Mouse (Mus musculus) frontal cortex, adult (tissue): ENCODE measurements around the gene Atg7.
"Not testable (repeated sequence)": the region's sequence is repeated elsewhere in the genome, so short reads cannot be mapped to it uniquely, and the experiment has no call there.

ENCODE experiments used
- ATAC-seq: cut with Nextera tagmentation; 2 replicates; pipeline ENCODE4 v1.9.2; 2017; ENCODE audit warnings: mild to moderate bottlenecking, moderate library complexity, mixed read lengths; ENCODE audit not compliant: low TSS enrichment

Gene Atg7

DNA sequence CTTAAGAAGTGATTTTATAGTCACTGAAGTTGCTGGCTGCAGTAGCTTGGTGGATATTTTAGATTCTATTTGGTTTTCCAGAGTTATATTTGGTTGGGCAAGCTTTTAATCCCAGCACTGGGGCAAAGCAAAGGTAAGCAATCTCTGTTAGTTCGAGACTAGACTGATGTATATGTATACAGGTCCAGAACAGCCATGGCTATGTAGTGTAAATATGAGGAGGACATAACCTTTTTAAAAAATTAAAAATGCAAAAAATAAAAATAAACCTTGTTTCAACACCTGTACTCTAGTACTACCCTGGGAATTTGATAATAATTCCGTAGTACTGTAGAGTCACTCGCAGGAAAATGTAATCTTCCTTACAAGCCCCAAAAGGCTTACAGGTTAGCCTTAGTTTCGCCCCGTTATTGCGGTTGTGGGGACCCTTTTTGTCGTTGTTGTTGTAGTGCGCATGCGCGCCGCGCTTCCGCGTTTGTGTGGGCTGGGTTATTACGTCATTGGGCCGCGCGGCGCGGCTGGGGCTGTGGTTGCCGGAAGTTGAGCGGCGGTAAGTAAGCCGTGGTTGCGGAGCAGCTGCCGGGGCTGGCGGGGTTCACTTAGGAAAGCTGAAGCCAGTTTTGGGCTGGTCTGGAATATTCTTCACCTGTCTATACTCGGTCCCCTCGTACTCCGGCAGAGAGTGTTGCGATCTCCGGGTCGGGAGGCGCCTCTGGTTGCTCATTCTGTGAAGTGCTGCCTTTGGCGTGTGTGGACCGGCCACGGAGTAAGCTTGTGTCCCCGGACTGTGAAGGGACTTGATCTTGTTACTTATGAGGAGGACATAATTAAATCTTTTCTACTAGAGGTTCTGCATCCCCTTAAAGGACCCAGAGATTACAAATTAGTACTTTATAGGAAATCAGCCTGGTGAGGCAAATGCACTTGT lies at the start of gene Atg7:
Gene Atg7 (plus strand): TSS at position 497 of the 928 bp plus-strand sequence.
- ATAC-seq: peak; percentile 91

DNA sequence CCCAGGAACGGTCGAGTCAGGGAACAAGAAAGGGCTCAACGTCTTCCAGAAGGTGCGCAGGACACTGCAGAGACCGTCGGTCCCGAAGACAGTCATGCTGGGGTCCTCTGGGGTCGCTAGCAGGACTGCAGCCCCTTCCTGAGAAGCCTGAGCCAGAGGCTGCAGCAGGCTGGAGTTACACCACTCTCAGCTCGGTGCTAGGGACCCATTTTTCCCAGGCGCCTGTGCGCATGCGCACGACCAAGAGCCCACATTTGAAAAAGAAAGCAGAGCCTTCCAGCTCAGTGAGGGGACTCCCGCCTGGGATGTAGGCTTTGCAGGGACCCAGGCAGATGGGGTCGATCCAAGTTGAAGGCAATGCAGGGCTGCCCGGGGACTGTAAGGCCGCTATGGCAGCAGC lies 28.8 kb upstream of the Atg7 start:
- not testable (repeated sequence) for ATAC-seq

DNA sequence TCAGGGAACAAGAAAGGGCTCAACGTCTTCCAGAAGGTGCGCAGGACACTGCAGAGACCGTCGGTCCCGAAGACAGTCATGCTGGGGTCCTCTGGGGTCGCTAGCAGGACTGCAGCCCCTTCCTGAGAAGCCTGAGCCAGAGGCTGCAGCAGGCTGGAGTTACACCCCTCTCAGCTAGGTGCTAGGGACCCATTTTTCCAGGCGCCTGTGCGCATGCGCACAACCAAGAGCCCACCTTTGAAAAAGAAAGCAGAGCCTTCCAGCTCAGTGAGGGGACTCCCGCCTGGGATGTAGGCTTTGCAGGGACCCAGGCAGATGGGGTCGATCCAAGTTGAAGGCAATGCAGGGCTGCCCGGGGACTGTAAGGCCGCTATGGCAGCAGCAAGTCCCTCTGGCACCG lies 9.0 kb upstream of the Atg7 start:
- not testable (repeated sequence) for ATAC-seq

- ATAC-seq: no peak
Observed at GRCm38 (mm10) chr6:114643716-114644115, 819 bp downstream of the Atg7 start.

GRCm38 (mm10) chr6:114644531-114644930 lies 1.6 kb downstream of the Atg7 start:
- ATAC-seq: no peak

DNA sequence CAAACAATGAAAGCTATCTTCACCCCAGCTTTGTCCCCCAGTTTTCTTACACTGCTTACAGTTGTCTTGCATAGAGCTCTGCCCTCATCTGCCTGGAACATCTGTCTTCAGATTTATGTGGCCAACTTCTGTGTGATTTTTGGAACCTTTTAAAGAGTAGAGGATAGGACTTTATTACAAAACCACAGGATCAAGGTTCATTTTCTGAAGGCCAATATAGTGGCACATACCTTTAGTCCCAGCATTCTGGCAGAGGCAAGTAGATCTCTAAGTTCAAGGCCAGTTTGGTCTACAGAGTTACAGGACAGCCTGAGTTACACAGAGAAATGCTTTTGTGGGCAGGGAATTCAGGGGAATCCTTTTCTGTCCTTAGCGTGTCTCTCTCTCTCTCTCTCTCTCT lies 3.3 kb downstream of the Atg7 start:
- no peak for ATAC-seq

- no peak for ATAC-seq
Observed at GRCm38 (mm10) chr6:114647011-114647410, 4.1 kb downstream of the Atg7 start.

DNA sequence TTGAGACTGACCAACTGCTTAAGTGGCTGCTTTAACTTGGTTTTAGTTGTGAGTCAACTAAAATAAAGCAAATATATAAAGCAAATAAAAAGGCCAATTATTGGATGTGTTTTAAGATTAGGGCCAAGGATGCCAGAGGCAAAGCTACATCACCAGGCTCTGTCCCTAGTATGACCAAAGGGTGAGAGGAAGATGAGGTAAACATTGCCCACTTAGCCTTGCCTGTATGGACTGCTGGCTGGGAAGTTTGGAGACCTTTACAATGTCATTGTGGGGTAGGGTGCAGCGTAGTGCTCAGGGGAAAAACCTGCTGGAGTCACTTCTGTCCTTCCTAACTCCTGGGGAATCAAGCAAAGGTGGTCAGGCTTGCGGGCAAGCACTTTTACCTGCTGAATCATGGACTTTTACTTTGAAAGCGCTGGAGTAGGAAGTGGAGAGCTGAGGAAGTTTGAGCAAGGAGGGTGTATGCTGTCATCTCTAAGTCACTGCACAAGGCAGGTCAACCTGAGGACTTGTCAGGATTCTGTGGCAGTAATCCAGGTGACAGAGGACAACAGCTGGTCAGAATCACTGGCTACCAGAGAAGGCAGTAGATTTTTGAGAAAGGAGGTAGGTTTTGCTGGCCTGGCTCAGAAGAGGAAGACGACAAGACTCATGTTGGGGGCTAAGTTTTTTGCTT lies 5.6 kb downstream of the Atg7 start:
- ATAC-seq: no peak

DNA sequence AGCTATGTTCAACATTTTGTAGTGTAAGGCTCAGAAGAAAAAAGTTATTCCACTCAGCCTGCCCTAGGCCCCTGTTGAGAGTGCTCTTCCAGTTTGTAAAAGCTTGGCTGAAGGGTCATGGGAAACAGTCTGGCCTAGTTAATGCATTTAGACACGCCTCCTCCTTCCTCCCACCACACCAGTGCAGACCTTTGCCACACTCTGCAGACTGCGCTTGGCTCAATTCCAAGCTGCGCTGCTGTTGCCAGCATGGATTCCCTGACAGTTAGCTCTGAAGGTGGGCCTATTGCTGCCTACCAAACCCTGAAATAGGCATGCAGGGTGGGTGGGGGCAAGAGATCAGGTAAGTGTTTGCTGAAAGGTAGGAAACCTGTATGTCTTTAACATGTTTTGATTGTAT lies 9.3 kb downstream of the Atg7 start:
- ATAC-seq: no peak

DNA sequence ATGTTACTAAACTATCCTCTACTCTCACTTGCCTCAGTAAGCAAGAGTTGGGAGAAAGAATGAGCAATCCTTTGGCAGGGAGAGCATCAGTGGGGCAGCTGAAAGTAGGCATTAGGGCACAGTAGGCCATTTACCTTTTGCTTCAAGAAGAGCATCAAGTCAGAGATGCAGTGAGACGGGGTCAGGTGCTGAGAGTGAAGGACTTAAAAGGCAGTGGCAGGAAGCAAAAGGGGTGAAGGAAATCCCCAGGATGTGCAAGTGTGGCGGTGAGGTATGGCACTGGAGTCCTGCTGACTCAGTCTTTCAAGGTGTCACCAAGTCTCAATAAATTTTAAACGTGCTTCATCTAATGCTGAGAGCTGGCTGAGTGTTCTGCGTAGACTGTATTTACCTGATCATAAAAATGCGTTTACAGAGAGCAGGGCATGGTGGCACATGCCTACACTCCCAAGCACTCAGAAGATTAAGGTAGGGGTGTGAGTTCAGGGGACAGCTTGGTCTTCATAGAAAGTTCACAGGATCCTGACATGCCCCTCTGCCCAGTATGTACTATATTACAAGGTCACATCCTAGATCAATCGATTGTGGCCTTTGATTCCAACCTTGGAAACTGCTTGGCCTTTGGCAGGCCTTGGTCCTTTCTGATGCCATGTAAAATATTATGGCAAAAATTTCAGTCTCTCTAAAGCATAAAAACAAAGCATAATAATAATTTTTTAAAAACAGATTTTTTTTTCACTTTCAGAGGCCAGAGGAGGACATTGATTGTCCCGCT lies 14.1 kb downstream of the Atg7 start:
- no peak for ATAC-seq

DNA sequence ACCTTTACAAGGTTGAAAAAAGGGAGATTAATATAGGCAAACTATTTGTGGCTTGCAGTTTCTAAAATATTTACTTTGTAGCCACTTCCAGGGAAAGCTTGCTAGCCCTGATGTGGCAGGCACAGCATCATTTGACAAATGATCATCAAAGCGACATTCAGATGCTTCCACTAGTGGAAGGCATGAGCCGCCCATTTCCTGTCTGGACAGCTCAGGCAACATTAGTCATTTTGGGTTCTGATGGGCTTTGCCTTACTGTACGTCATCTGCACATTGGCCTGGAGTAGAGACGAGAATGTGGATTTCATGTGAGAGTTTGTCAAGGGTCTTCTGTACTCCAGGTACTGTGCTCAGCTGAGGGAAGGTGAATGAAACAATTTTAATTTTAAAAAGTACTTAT lies 14.9 kb downstream of the Atg7 start:
- ATAC-seq: no peak

DNA sequence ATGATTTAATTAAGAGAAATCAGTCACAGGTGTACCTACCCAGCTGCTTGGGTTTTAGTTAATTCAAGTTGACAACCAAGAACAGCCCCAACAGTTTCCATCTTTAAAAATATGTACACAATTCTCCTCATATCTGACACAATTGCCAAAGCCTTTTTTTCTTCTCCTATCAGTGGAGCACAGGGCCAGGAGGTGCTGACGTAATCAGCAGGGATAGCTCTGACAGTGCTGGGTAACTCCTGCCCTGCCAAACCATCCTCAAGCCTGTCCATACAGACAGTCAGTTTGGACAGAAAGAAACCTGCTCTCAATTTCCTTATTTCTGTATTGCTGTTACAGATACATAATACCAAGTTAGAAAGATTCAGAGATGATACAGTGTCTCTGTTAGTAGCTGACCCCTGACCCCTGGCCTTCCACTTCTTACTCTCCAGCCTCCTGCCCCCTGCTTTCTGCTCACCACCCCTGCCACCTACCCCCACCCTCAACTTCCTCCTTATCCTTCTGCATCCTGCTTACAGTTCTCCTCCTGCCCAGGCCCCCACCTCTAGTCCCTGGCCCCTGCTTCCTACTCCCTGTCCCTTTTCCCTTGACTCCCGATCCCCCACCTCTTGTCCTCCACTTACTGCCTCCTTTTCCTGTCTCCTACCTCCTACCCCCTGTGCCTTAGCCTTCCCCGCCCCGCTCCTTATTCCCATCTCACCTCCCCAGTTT lies 16.5 kb downstream of the Atg7 start:
- no peak for ATAC-seq

- ATAC-seq: no peak
Observed at GRCm38 (mm10) chr6:114659992-114660800, 17.3 kb downstream of the Atg7 start.

GRCm38 (mm10) chr6:114663707-114664106 lies 20.8 kb downstream of the Atg7 start:
- no peak for ATAC-seq

DNA sequence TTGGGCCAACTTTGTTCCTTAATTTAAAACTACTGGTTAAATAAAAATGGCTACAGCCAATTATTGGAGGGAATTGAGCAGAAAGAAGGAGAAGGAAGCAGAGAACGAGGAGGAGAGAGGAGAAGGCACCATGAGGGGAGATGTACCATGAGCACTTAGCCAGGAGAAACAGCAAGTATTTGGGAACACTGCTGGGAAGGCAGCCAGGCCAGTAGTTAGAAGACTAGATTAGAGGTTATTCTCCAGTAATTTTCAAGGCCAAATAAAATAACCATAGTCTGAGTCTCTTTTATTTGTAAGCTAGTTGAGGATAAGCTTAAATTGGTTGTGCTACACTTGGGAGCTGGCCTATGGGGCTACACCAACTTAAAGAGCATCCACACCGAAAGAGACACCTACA lies 21.8 kb downstream of the Atg7 start:
- no peak for ATAC-seq

- no peak for ATAC-seq
Observed at GRCm38 (mm10) chr6:114667518-114667917, 24.6 kb downstream of the Atg7 start.

- no peak for ATAC-seq
Observed at GRCm38 (mm10) chr6:114674771-114675170, 31.9 kb downstream of the Atg7 start.

GRCm38 (mm10) chr6:114676091-114676490 lies 33.2 kb downstream of the Atg7 start:
- ATAC-seq: no peak

DNA sequence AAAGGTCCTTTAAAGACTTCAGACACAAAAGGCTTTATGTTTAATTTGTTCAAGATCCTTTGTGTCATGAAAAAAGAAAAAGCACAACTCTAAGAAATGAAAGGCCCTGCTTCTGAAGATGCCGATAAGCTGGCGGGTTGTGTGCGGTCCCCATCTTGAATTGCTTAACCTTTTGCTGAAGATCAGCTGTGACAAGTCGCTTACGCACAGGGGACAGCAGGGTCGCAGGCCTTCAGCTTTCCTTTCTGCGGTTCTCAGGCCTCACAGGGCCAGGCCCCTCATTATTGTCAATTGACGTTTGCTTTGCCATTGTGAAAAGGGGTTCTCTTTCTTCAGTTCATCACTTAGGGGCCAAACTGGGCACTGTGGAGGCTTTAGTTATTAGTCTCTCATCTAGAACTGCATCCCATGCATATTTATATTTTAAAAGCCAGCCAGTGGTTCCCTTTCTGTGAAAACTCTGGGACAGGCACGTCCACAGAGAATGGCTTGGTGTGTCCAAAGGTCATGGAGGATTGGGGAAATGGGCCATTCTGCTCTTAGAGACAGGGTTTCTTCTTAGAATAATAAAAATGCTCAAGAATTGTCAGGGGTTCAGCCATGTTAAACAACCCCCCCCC lies 39.3 kb downstream of the Atg7 start:
- ATAC-seq: no peak

GRCm38 (mm10) chr6:114683741-114684140 lies 40.8 kb downstream of the Atg7 start:
- no peak for ATAC-seq
